Mouse (Mus musculus) lung, postnatal 0 days (tissue): Measurements from ENCODE around the gene Ccni. TPM values are rescaled to one million over a fixed set of nuclear protein-coding genes. Genes with fewer than 3 reads are reported as not detected.

Source experiments
- ATAC-seq: fragments of 200-750 bp; cut with Nextera tagmentation; 2 replicates; pipeline ENCODE4 v1.8.0; 2017; ENCODE audit warnings: moderate library complexity
- DNase-seq: peaks from one replicate; pipeline ENCODE4 v3.0.0-alpha.2; 2016; ENCODE audit warnings: low spot score
- H3K27ac ChIP-seq: fragments of 300-500 bp; sonication (generic); 2 replicates; pipeline ENCODE4 v1.5.1; 2014; ENCODE audit warnings: antibody characterized with exemption, mild to moderate bottlenecking, low read length, mixed read lengths
- H3K27me3 ChIP-seq: fragments of 300-500 bp; sonication (generic); replicated peaks from 2 replicates; pipeline ENCODE4 v1.6.1; 2014; ENCODE audit warnings: low read length, mixed read lengths; ENCODE audit not compliant: insufficient read depth
- H3K36me3 ChIP-seq: fragments of 300-500 bp; sonication (generic); 2 replicates; pipeline ENCODE4 v1.6.1; 2014; ENCODE audit warnings: low read length, mixed read lengths; ENCODE audit not compliant: insufficient read depth
- H3K4me1 ChIP-seq: fragments of 300-500 bp; sonication (generic); 2 replicates; pipeline ENCODE4 v1.6.1; 2014; ENCODE audit warnings: antibody characterized with exemption, low read depth, low read length, mixed read lengths; ENCODE audit not compliant: insufficient read depth
- H3K4me2 ChIP-seq: fragments of 300-500 bp; sonication (generic); replicated peaks from 2 replicates; pipeline ENCODE4 v1.6.1; 2014; ENCODE audit warnings: low read depth, mild to moderate bottlenecking, low read length, moderate library complexity, mixed read lengths
- H3K4me3 ChIP-seq: fragments of 300-500 bp; sonication (generic); 2 replicates; pipeline ENCODE4 v1.5.1; 2014; ENCODE audit warnings: low read depth, low read length
- H3K9ac ChIP-seq: fragments of 300-500 bp; sonication (generic); replicated peaks from 2 replicates; pipeline ENCODE4 v1.6.1; 2014; ENCODE audit warnings: low read depth, mild to moderate bottlenecking
- H3K9me3 ChIP-seq: fragments of 300-500 bp; sonication (generic); 2 replicates; pipeline ENCODE4 v1.6.1; 2016; ENCODE audit warnings: low read length, mixed read lengths
- CTCF ChIP-seq: IDR thresholded peaks from 2 replicates; pipeline ENCODE4 v1.5.1; 2016; ENCODE audit warnings: antibody characterized with exemption, mild to moderate bottlenecking
- EP300 ChIP-seq: IDR thresholded peaks from 2 replicates; pipeline ENCODE4 v1.6.1; 2016; ENCODE audit warnings: antibody characterized with exemption, mild to moderate bottlenecking, control low read depth
- WGBS: fragments of 180-500 bp; shearing (Covaris S2); extraction: QIAGEN DNeasy Blood & Tissue Kit; methylation state at CpG from one replicate; pipeline ENCODE4 v1.1.7; 2014; 5-methylcytosine and 5-hydroxymethylcytosine counted together
- polyA plus RNA-seq: library from polyadenylated mRNA; unstranded; fragments of >200 nt; fragmentation: Nextera tagmentation; extraction: Ambion mirVana; gene quantifications from 2 replicates; pipeline ENCODE4 v1.2.1, GENCODE M21; 2015

Ccni gene
- polyA plus RNA-seq, 1 experiment from 2014 or later = 81.3 TPM

- no peak for ATAC-seq
- H3K9ac ChIP-seq = peak overlapping the region; percentile 76
- no peaks in the 10 kb centered on the region for H3K9me3 ChIP-seq
- no peak for DNase-seq
- peak overlapping the region; percentile 90 for H3K27ac ChIP-seq
- H3K4me3 ChIP-seq = peak overlapping the region; percentile 92
- WGBS = 2% methylated on average over 6 of the region's 6 CpGs
- H3K27me3 ChIP-seq = no peaks in the 10 kb centered on the region
- H3K36me3 ChIP-seq = no peaks in the 10 kb centered on the region
- no peak for TF ChIP-seq CTCF
- TF ChIP-seq EP300 = no peak
- H3K4me2 ChIP-seq = peak overlapping the region; percentile 72
- H3K4me1 ChIP-seq = peaks cover 2% of the 10 kb centered on the region
These were observed 682 bp upstream of the Ccni start for GRCm38 (mm10) chr5:93207006-93207348.

GRCm38 (mm10) chr5:93205371-93206108 is 755 bp downstream of the Ccni start:
- WGBS = 0% methylated on average over 29 of the region's 63 CpGs
- TF ChIP-seq EP300 = no peak
- no peak for TF ChIP-seq CTCF

GRCm38 (mm10) chr5:93201181-93201580 is 5.1 kb downstream of the Ccni start:
- no peak overlapping the region for H3K9ac ChIP-seq
- 73% methylated on average over 1 of the region's 1 CpGs for WGBS
- H3K36me3 ChIP-seq = peaks cover 5% of the 10 kb centered on the region; the same call in 1 of the 2 replicates
- peaks cover 2% of the 10 kb centered on the region for H3K4me1 ChIP-seq
- ATAC-seq (no peak), DNase-seq (no peak)
- no peak overlapping the region for H3K4me2 ChIP-seq
- H3K4me3 ChIP-seq = no peak overlapping the region
- TF ChIP-seq CTCF = no peak
- no peak for TF ChIP-seq EP300
- no peaks in the 10 kb centered on the region for H3K9me3 ChIP-seq
- no peaks in the 10 kb centered on the region for H3K27me3 ChIP-seq
- no peak overlapping the region for H3K27ac ChIP-seq

More at GRCm38 (mm10) chr5:93205371-93206108, 755 bp downstream of the Ccni start:
- H3K4me2 ChIP-seq = peak overlapping the region; percentile 72
- peaks cover 2% of the 10 kb centered on the region for H3K4me1 ChIP-seq
- peak overlapping the region; percentile 90 for H3K27ac ChIP-seq
- ATAC-seq (peak; percentile 48), DNase-seq (peak; percentile 80)
- H3K9me3 ChIP-seq = no peaks in the 10 kb centered on the region
- peak overlapping the region; percentile 92 for H3K4me3 ChIP-seq
- no peaks in the 10 kb centered on the region for H3K36me3 ChIP-seq
- H3K27me3 ChIP-seq = no peaks in the 10 kb centered on the region
- H3K9ac ChIP-seq = peak overlapping the region; percentile 76

GRCm38 (mm10) chr5:93198232-93198631 is 8.1 kb downstream of the Ccni start:
- 76% methylated on average over 3 of the region's 3 CpGs for WGBS
- H3K4me2 ChIP-seq = no peak overlapping the region
- H3K36me3 ChIP-seq = peaks cover 5% of the 10 kb centered on the region; the same call in 1 of the 2 replicates
- no peak overlapping the region for H3K27ac ChIP-seq
- no peak for DNase-seq
- ATAC-seq = no peak
- no peak for TF ChIP-seq CTCF
- no peaks in the 10 kb centered on the region for H3K27me3 ChIP-seq
- no peaks in the 10 kb centered on the region for H3K4me1 ChIP-seq
- no peak overlapping the region for H3K9ac ChIP-seq
- H3K4me3 ChIP-seq = no peak overlapping the region
- no peaks in the 10 kb centered on the region for H3K9me3 ChIP-seq

- WGBS = 94% methylated on average over 5 of the region's 5 CpGs
- H3K4me1 ChIP-seq = no peaks in the 10 kb centered on the region
- H3K9me3 ChIP-seq = no peaks in the 10 kb centered on the region
- ATAC-seq (no peak), DNase-seq (no peak)
- H3K27me3 ChIP-seq = no peaks in the 10 kb centered on the region
- no peak overlapping the region for H3K9ac ChIP-seq
- no peak overlapping the region for H3K4me3 ChIP-seq
- no peak overlapping the region for H3K27ac ChIP-seq
- TF ChIP-seq EP300 (no peak), CTCF (no peak)
- no peak overlapping the region for H3K4me2 ChIP-seq
- H3K36me3 ChIP-seq = peaks cover 10% of the 10 kb centered on the region
These were observed 15.9 kb downstream of the Ccni start for GRCm38 (mm10) chr5:93190428-93190827.

GRCm38 (mm10) chr5:93189607-93190006 is 16.7 kb downstream of the Ccni start:
- Histone ChIP-seq H3K4me2 (no peak overlapping the region), H3K9me3 (no peaks in the 10 kb centered on the region), H3K9ac (no peak overlapping the region), H3K36me3 (peaks cover 10% of the 10 kb centered on the region), H3K4me1 (no peaks in the 10 kb centered on the region), H3K27me3 (no peaks in the 10 kb centered on the region), H3K4me3 (no peak overlapping the region), H3K27ac (no peak overlapping the region)
- 59% methylated on average over 3 of the region's 3 CpGs for WGBS
- TF ChIP-seq CTCF (no peak), EP300 (no peak)
- ATAC-seq = no peak
- no peak for DNase-seq
